Mouse (Mus musculus): Measurements from ENCODE around the gene Gna11.

Gna11 gene

GRCm38 (mm10) chr10:81565257-81566228, 20.6 kb upstream of the Gna11 start:
- no peak for DNase-seq

GRCm38 (mm10) chr10:81564734-81565133, 19.7 kb upstream of the Gna11 start:
- peak; percentile 77 for DNase-seq

GRCm38 (mm10) chr10:81564216-81564615, 19.2 kb upstream of the Gna11 start:
- no peak for DNase-seq

DNA sequence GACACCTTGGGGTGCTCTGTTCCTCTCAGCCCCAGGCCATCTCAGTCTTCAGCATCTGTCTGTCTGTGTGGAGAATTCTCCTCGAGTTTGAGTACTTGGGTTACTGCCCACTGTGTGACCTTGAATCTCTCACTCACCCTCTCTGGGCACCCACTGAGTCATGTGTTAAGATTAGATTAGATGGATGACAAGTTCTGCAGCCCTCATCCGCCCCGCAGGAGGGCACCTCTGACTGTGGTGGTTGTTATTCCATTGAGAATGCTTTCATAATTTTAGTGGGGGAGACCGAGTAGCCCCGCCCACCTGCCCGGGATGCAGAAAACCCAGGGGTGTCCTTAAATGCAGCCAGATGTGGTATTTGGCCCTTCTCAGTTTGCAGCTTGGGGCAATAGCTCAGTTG, 18.5 kb upstream of the Gna11 start:
- DNase-seq: no peak

- DNase-seq: no peak
These were observed 17.4 kb upstream of the Gna11 start for GRCm38 (mm10) chr10:81562411-81562810.

GRCm38 (mm10) chr10:81560719-81561459, 15.9 kb upstream of the Gna11 start:
- peak; percentile 64 for DNase-seq

DNA sequence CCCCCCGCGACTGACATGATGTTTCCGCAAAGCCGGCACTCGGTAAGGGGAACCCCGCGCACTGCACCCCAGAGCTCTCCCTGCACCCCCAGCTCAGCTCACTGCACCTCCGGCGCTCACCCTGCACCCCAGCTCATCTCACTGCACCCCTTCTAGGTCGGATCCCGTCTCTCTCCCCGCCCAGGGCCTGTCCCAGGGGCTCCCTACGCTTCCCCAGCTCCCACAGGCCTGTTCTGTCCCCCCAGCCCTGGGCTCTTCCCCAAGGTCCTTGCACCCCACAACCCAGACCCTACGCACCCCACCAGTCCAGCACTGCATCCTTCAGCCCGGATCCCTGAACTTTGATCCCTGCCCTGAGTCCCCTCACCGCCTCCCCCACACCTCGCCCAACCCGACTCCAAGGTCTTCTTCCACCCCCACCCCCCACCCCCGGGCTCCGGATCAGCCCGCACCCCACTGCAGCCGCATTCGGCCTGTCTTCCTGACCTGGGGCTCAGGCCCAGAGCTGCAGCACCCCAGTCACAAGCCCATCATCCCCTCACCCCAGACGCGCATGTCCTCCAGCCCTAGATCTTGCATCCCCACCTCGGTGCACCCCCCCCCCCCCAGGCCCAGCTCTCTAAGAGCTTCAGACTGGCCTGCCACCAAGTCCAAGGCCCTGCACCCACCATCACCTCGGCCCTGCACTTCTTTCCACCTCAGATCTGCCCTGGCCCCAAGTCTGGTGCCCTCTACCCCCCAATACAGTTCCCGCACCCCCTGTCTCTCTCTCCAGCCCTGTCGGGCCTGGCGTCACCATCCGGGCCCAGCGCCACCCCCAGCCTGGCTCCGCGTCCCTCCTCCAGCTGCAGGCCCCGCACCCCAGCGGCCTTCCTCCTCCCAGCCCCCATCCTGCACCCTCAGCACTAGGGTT, 14.9 kb upstream of the Gna11 start:
- DNase-seq: peak; percentile 52

DNA sequence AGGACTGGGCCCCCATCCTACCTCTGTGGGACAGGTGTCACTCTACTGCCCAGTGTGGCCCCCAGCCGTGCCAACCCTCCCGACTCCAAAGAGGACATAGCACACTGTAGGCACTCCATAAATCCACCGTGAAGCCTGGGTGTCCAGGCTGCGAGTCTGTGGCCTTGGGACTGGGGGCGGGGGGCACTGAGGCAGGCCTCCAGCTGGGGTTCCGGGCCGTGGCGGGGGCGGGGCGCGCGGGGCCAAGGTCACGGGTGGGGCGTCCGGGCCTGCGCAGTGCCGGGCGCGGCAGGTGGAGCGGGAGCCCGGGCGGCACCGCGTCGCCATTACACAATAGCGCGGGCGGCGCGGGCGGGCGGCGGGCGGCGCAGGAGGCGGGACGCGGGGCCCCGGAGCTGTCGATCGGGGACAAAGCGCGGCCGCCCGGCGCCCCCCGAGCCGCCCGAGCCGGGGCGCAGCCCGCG, 14.2 kb upstream of the Gna11 start, which contains the start of gene Aes:
Aes (plus strand) TSS at position 326 of the 464 bp plus-strand sequence.
- DNase-seq: peak; percentile 79

DNA sequence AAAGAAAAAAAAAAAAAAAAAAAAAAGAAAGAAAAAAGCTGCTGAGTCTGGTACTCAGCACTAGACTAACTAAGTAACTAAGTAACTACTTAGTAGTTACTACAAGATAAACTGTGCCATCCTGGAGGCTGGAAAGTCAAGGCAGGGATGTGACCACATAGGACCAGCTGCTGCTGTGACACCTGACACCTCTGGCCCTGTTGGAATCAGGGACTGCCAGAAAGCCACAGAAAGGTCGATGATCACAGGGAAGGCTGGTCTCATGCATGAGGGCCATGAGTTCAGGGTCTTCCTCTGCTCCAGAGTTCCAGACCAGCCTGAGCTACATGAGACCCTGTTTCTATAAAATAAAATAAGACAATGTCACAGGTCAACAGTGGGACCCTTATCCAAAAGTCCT, 12.5 kb upstream of the Gna11 start:
- no peak for DNase-seq

DNA sequence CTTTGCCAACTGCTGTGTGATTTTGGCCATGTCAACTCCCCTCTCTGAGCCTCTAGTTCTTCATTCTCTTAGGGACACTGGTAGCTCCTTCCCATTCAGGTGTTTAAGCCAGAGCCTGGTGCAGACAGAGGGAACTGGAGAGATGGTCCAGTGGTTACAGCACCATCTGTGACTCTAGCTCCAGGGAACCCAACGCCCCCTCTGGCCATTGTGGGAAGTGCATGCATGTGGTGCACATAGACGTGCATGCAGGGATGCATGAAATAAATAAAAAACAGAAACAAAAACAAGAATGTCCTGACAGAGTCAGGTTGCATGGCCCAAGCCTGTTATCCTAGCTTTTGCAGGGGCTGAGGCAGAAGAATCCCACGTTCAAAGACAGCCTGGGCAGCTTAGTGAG, 11.3 kb upstream of the Gna11 start:
- no peak for DNase-seq

DNA sequence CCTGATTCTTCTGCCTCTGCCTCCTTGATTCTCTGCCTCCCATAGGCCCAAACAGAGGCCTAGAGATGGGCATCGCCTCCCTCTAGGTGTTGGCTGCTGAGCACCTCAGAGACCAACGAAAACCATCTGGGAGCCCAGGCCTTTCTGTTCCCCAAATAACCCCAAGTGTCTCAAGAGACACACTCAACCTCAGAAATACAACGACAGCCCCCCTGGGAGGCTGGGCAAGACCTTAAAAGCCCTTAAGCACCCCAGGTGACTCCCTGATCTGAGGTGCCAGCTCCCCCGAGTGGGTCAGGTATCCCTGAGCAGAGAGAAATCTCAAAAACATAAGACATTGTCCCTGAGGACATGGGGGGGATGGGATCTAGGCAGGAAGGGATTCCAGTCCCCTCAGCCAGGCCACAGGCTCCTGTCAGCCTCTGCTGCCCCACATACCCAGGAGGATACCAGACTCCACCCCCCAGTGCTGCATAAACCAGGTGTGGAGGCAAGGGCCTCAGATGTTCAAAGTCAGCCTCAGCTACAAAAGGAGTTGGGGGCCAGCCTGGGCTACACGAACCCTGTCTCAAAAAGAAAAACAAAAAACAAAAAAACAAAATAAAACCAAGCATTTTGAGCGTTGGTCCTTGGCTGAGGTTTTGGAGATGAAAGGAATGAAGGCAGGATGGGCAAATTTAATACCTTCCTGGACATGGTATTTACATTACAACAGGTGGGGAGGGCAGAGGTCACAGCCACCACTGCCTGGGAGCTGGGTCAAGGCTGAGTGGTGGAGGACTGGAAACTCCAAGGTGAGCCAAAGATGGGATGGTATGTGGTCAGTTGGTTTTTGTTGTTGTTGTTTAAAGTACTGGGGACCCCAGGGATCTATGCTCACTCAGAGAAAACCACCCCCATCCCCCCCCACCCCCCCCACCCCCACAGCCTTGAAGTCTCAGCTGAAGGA, 9.1 kb upstream of the Gna11 start:
- no peak for DNase-seq

DNA sequence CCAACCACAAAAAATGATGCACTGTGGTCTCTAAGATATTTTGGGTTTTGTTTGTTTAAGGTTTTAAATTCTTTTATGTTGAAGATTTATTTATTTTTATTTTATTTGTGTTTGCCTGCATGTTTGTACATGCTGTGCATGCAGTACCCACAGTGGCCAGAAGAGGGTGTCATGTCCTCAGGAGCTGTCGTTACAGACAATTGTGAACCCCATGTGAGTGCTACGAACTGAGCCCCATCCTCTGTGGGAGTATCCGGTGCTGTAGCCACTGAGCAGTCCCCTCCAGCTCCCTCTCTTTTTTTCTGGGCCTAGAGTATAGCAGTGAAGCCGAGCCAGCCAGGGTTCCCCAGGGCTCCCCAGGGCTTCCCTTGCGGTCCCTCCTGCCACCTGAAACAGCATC, 8.2 kb upstream of the Gna11 start:
- DNase-seq: peak; percentile 65

DNA sequence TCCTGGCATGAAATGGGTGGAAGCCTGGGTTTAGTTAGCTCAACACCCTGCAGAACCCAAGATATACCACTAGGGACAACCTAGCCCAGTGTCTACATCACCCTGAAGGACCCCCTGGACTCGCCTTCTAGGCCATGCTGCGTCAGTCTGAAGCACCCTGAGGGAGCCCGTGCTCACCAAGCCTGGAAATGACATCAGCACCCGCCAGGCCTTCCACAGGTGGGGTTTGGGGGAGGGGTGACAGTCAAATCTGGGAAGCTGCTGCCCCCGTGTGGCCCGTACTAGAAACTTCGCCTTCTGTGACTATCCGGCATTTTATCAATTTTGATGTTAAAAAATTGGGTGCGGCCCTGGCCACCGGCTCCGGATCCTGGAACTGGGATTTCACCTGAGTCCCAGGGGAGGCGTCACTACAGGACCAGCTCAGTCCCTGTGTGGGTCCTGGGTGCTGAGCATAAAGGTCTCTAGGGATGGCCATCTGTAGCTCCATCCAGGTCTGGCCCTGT, 6.7 kb upstream of the Gna11 start:
- DNase-seq: peak; percentile 80

- peak; percentile 83 for DNase-seq
These were observed 5.3 kb upstream of the Gna11 start for GRCm38 (mm10) chr10:81550257-81550656.

- no peak for DNase-seq
These were observed 4.0 kb upstream of the Gna11 start for GRCm38 (mm10) chr10:81548944-81549343.

DNA sequence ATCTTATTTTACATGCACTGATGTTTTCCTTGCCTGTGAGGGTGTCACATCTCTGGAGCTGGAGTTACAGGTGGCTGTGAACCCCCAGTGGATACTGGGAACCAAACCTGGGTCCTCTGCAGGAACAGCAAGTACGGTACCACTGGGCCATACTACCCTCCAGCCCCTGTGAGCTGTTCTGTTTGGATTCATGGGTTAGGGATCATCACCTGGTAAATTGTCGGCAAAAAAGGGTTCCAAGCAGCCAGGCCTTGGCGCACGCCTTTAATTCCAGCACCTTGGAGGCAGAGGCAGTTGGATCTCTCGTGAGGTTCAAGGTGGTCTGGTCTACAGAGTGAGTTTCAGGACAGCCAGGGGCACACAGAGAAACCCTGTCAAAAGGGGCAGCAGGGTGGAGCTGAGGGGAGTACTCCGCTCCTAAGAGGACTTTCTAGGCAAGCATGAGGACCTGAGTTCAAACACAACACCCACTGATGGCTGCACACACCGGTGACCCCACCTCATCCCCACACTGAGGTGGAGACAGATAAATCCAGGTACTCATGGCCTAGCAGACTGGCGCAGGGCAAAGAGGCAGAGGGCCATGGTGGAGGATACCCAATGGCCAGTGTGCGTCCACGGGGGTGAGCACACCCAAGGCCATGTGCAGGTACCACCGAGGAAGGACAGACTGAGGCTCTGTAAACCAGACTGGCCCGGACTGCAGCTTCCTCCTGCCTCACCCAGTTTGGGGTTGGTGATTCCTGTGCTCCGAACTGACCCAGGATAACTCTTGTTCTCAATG, 2.0 kb upstream of the Gna11 start:
- no peak for DNase-seq

DNA sequence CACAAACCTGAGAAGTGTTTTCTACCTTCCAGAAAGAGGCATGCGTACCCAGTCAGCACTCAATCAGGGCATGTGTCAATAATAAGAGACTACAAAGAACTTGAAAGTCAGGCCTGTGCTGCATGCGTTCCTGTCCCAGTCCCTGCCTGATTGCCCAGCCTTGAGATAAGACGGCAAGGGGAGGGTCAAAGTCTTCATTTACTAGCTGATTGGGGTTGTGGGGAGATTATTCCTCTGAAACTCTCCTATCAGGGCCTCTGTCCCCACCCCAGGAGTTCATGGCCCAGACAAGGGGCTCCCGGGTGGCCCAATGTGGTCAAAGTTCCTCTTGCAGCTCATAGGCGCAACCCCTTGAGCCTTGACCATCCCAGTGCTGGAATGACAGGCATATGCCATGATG, 1.3 kb upstream of the Gna11 start:
- DNase-seq: peak; percentile 72

DNA sequence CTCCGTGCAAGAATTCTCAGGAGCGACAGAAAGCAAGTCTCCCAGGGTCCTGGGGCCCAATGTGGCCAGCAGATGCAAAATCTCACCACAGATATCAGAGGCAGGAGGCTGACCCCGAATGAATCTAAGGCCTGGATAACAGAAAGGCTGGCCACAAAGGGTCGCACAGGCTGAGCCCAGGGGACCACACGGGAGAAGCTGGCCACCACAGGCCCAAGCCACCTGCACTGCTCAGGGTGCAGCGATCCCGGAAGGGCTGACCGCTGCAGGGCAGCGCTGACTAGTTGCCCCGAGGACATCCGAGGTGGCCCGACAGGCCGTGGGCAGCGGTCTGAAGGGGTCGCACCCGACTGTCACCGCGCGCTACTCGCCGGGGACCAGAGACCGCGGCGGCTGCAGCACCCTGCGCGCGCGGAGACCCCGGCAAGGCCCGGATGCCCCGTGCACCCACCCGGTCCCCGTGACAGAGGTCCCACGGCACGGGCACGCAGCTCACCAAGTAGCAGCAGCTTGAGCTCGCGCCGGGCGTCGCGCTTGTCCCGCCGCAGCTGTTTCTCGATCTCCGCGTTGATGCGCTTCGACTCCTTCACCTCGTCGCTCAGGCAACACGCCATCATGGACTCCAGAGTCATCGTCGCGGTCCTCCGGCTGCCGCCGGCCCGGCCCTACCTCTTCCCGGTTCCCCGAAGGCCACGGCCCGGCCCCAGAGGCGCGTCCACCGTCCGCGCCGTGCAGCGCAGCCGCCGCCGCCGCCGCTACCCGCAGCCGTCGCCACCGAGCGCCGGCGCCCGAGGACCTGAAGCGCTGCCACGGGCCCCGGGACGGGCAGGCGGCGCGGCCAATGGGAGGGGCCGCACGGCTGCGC, 462 bp downstream of the Gna11 start:
- DNase-seq: no peak

- no peak for DNase-seq
These were observed 1.4 kb downstream of the Gna11 start for GRCm38 (mm10) chr10:81543633-81544032.
